Mouse (Mus musculus) c-Kit-positive CD71-negative TER-119-negative erythroid progenitor cells, embryonic 14.5 days (primary cell): ENCODE measurements around the gene Csnk2a1.

Experiments used
- DNase-seq: peaks from one replicate; pipeline ENCODE4 v3.0.0-alpha.2; 2013; ENCODE audit warnings: low read depth

Gene Csnk2a1

DNA sequence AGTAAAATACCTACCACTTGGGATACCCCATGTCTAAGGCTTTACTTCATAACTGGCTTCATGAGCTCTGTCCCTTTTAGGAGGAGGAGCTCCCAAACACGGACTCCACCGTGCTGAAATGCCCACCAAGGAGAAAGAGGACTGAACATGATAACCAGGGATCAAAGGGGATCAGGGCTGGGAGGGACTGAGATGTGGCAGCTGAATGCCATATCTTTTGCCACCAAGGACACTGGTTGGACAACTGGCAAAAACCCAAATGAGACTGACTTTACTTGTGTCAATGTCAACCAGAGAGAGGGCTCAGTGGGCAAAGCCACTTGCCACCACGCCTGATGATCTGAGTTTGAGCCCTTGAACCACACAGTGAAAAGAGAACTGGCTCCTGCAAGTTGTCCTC is 98.2 kb downstream of the Csnk2a1 start:
- no peak for DNase-seq

- no peak for DNase-seq
Observed at GRCm38 (mm10) chr2:152326157-152326556, 99.5 kb downstream of the Csnk2a1 start.

GRCm38 (mm10) chr2:152326654-152327053 is 100.0 kb downstream of the Csnk2a1 start:
- no peak for DNase-seq

DNA sequence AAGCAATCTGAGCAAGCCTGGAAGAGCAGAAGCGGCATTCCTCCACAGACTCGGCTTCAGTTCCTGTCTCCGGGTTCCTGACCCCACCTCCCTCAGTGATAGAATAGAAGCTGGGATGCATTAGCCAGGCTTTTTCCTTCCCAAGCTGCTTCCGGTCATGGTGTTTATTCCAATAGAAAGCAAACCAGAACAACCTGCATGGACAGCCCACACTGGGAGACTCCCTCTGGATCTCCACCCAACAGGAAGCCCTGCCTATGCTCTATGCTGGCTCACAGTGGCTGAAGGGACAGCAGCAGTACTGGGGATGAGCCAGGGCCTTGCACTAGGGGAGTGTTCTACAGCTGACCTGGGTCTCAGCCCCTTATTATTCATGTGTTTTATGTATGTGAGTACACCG is 101.3 kb downstream of the Csnk2a1 start:
- DNase-seq = no peak

DNA sequence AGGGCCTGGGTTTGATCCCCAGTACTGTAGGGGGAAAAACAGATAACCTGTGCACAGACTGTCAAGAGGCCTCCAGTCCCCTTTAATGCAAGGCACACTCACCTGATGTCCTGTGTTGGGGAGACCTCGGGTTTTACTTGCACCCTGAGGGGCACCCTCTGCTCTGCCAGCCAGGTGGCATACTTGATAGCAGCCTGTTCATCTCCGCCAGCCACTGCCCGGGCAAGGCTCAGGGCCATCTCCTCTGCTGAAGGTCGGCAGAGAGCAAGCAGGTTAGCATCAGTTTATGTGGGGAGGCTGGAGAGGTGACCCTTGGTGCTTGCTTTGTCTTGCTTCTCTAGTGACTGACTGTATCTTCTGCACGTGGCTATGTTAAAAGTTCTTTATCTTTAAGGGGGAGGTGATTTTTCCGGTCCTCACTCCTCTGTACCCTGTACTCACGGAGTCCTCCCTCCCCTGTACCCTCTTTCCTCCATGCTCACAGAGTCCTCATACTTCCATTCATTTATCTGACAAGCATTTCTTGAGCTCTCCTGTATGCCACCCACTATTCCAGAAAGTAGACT is 104.3 kb downstream of the Csnk2a1 start:
- no peak for DNase-seq
